Mouse (Mus musculus): ENCODE results near the gene Klrc1.
"Not testable (repeated sequence)": the region's sequence is repeated elsewhere in the genome, so short reads cannot be mapped to it uniquely, and the experiment has no call there.

Gene Klrc1

GRCm38 (mm10) chr6:129678873-129679272 is at the start of gene Klrc1:
TSS of gene Klrc1 (minus strand) at chr6:129678973.
- CTCF ChIA-PET, result no interaction called here

GRCm38 (mm10) chr6:129727237-129727636 is 48.5 kb upstream of the Klrc1 start:
- POLR2A ChIA-PET, result no interaction called here
- CTCF ChIA-PET, result no interaction called here

More at GRCm38 (mm10) chr6:129678873-129679272, at the start of gene Klrc1:
- POLR2A ChIA-PET, result no interaction called here

DNA sequence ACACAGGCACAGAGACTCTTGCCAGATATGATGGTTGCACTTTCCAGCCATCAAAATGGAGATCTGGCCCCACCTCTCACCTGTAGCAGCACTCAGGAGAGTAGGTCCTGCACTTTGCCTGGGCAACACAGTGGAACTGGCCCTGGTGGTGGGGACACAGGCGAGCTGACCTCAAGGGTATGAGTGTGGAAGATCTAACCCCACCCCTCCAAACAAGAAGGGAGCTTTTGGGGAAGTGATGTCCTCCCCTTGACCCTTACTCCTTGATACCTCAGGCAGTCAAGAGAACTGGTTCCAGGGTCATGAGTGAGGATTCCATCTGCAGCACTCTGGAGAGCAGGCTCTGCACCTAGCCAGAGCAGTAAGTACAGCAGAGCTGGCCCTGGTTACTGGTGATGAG is 42.6 kb upstream of the Klrc1 start:
- ChIA-PET POLR2A (no interaction called here), CTCF (no interaction called here)

DNA sequence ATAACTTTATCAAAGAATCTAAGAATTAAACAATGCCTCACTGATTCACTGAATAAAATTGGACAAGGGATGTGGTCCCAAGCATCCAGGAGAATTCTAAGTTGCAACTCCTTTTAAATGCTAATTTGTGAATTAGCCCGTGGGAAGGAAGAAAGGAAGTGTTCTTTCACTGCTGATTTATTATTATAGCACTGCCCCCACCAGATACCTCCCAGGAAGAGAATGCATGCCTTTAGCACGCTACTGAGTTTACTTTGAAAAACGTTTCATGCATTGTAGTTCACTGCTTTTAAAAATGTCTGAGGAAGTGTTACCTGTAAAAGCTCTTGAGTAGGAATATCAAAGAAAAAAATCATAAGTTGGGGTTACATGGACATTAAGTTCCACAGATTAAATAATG is 41.7 kb upstream of the Klrc1 start:
- ChIA-PET POLR2A (no interaction called here), CTCF (no interaction called here)

GRCm38 (mm10) chr6:129717032-129717431 is 38.3 kb upstream of the Klrc1 start, which contains the start of gene Klri1:
TSS of gene Klri1 (minus strand) at chr6:129717132.
- POLR2A ChIA-PET, result no interaction called here
- CTCF ChIA-PET, result no interaction called here

DNA sequence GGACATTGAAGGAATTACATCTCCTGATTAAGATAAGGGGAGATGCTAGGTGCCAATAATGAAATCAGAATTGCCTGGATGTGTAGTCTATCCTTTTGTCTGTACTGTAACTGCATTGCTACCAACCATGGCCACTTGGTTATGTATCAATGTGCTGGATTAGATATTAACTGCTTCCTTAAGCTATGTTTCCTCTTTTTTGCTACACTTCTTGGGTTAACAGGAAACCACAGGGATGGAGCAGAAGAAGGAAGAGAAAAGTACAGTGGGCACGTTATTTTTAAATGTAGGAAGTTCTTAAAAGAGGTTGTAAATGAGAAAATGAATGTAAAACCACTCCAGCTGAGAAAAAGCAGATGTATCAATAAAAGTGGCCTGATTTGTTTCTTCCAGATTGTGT is 34.8 kb upstream of the Klrc1 start:
- CTCF ChIA-PET, result no interaction called here

GRCm38 (mm10) chr6:129691436-129691835 is 12.7 kb upstream of the Klrc1 start:
- POLR2A ChIA-PET, result interaction anchor here in 1 of 4 experiments (1.4 kb wide), 1 partner anchor 9 kb away, joined by 3 read pairs; no protein-coding TSS in a partner anchor
- CTCF ChIA-PET, result not testable (repeated sequence)

More for the DNA sequence above, 34.8 kb upstream of the Klrc1 start:
- POLR2A ChIA-PET, result no interaction called here

- ChIA-PET CTCF (no interaction called here), POLR2A (interaction anchor here in 1 of 4 experiments (0.6 kb wide), 1 partner anchor 62 kb away, joined by 3 read pairs; no protein-coding TSS in a partner anchor)
Observed at GRCm38 (mm10) chr6:129680379-129680778, 1.6 kb upstream of the Klrc1 start.

DNA sequence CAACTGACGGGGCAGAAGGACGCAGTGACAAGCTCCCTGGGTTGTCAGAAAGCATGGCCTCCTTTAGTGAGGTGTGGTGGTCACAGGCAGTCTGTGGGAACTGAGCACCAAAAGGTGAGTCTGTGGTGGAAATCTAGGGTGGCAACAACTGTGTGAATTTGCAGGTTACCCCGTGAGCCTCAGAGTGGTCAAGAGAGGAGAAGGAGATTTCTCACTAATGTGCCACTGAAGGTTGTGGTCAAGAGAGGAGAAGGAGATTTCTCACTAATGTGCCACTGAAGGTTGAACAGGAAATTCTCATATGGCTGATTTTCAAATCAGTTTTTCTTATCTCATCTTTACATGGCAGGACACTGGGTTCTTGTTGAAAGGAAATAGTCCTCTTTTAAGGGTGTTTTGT is 17.5 kb downstream of the Klrc1 start:
- POLR2A ChIA-PET, result not testable (repeated sequence)

DNA sequence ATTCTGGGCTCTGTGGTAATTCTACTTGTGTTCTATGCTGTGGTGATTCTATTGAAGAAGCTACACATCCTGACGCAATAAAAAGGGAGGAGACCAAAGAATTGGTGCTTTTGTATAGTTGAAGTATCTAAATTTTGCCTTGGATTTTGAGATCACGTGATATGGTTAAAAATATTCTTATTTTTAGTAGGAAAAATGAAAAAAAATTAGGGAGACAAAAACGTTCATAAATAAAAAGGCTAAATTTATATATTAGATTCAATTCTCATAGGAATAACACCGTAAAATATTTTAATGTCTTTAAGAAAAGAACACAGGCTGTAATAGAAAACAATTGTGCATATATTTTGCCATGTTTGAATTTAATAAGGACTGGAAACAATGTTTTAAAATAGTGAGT is 18.2 kb downstream of the Klrc1 start, which contains the start of gene Klrc2:
Gene Klrc2 (minus strand): TSS at position 101 of the 400 bp plus-strand sequence.
- POLR2A ChIA-PET, CTCF ChIA-PET: not testable (repeated sequence)

More for the DNA sequence above, 17.5 kb downstream of the Klrc1 start:
- CTCF ChIA-PET, result not testable (repeated sequence)

DNA sequence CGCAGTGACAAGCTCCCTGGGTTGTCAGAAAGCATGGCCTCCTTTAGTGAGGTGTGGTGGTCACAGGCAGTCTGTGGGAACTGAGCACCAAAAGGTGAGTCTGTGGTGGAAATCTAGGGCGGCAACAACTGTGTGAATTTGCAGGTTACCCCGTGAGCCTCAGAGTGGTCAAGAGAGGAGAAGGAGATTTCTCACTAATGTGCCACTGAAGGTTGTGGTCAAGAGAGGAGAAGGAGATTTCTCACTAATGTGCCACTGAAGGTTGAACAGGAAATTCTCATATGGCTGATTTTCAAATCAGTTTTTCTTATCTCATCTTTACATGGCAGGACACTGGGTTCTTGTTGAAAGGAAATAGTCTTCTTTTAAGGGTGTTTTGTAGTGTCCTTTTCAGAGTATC is 34.7 kb downstream of the Klrc1 start:
- POLR2A ChIA-PET, CTCF ChIA-PET: not testable (repeated sequence)

GRCm38 (mm10) chr6:129643237-129643636 is 35.5 kb downstream of the Klrc1 start, which contains the start of gene Klrc3:
TSS of gene Klrc3 (minus strand) at chr6:129643337.
- POLR2A ChIA-PET, result not testable (repeated sequence)

GRCm38 (mm10) chr6:129631046-129631445 is 47.7 kb downstream of the Klrc1 start:
- CTCF ChIA-PET, POLR2A ChIA-PET: not testable (repeated sequence)

More at GRCm38 (mm10) chr6:129643237-129643636, 35.5 kb downstream of the Klrc1 start, which contains the start of gene Klrc3:
- CTCF ChIA-PET, result not testable (repeated sequence)

- ChIA-PET CTCF (no interaction called here), POLR2A (no interaction called here)
Observed at GRCm38 (mm10) chr6:129623735-129624134, 55.0 kb downstream of the Klrc1 start, which contains the start of gene Klrk1. TSS of gene Klrk1 (minus strand) at chr6:129623864.

All from embryonic stem cell, embryonic (primary cell).